Mouse (Mus musculus) right cerebral cortex, postnatal 25 days (tissue): ENCODE measurements around the gene Plac9b.
"Not testable (repeated sequence)": the region's sequence is repeated elsewhere in the genome, so short reads cannot be mapped to it uniquely, and the experiment has no call there.

Experiments used
- DNase-seq: peaks from one replicate; pipeline ENCODE4 v3.0.0; 2022

Gene Plac9b

DNA sequence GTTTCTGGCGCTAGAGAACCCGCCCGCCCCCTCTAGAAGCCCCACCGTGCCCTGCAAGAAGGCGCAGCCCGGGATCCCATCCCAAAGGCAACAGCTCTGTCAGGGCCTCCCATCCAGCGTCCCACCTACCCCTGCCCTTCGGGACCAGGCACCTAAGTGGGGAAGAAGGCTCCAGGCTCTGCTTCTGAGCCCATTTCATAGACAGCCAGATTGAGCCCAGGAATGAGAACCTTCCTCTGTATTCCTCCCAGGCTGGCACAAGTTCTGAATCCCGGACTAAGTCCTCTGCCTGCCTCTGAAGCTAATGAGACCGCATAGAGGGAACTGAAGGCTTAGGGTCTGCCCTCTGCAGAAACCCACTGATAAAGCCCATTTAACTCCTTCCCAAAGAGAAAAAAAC, at the start of gene Plac9b:
Gene Plac9b (minus strand): TSS at position 101 of the 400 bp plus-strand sequence.
- not testable (repeated sequence) for DNase-seq

DNA sequence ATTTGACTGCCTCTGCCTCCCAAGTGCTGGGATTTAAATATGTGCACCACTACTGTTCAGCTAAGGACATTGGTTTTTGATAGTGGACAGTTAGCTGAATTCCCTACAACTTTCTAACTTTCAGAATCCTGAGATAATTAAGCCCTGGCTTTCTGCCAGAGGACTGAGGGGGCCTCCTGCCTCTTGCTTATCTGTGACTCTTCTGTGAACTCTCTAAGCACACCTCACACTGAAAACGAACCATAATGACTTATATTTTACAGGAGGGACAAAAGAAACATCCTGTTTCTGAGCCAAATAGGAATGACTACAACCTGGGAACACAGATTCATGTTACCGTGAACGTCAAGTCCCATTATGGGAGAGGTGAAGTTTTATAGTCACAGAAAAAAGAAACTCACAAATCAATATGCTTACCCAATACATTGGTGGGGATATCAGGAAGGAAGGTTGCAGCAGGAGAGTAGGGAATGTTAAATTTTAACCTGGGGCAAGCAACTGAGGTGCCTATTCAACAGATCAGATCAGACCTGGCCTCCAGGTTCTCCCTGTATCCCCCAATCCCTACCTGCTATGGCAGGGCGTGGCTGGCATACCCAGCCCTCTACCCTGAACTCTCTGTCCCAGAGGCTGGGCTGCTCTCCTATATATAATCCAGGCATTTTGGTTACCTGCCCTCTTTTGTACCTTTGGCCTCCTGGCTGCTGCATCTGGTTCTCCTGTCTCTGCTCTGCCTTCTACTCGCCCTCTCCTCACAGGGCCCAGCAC, 34.1 kb upstream of the Plac9b start:
- not testable (repeated sequence) for DNase-seq

DNA sequence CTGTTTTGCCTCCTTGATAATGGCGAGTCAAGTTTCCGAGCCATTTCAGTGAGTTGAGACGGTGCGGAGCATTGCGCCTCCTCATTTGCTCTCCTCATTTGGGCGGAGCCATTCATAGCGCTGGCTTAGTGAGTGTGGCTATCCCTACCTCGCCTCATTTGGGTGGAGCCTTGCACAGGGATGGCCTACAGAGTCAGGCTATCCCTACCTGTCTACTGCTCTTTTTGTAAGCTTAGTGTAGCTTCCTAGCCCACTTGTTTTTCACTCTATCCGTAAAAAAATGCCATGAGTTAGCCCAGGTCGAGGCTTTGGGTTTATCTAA, 24.6 kb upstream of the Plac9b start, which contains the start of gene Tmem254b:
Gene Tmem254b (minus strand): TSS at position 116 of the 322 bp plus-strand sequence.
- not testable (repeated sequence) for DNase-seq

DNA sequence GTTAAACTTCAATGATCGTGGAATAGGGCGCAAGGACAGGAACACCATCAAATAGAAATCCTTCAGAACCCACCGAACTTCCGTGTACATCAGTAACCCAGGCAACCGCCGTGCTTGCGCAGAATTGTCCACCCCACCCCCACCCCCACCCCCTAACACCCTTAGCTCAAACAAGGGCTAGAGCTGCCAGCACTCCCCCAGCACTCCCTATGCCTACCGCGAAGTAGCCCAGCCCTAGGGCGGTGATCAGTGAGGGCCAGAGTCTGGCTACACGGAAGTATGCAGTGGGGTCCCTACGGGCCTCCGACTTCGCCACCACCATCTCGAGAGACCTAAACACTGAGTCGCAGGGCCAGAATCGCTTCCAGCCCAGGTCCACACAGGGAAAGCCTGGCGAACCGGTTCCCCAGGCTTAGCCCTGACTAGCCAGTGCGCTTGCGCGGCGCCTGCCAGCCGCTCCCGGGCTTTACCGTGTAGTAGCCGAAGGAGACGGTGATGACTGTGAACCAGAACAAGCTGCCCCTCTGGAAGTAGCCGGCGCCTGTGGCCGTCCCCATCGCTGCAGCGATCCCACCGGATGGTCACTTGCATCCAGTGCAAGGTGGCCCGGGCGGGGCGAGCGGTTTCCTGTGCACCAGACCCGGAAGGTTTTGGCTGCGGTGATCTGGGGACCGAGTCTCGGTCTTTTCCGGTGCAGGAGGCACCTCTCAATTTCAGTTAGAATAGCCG, 24.1 kb upstream of the Plac9b start:
- not testable (repeated sequence) for DNase-seq

DNA sequence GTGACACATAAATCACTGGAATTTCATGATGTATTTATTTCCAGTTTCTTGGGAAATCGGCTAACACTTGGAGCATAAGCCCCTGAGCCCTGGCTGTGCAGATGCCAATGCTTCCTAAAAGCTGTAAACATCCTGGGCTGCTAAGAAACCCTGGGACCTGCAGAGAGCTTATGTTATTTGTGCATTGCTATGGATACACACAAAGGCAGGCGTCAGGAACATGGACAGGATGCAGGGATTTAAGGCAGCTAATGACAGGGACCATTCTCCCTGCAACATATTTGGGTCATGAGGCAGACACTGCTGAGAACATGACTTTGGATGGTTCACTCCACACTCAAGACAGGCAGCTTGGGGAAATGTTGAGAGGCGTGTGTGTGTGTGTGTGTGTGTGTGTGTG, 15.6 kb upstream of the Plac9b start:
- not testable (repeated sequence) for DNase-seq

DNA sequence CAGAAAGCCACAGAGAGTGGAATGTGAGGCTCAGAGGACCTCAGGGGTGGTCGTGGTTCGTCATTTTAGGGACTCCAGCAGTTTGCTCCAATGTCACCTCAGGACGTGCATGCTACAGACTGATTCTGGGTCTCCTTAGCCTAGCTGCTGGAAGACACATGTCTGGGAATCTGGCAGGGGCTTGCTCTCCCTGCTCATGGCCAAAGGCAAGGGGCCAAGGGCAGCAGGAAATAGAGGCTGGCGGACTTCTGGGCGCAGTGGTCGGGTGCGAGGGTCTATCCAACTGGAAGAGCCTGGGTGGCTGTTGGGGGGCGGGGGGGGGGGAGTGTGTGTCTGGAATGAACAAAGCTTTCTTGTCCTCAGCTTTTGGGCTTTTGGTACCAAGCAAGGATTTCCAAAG, 6.1 kb upstream of the Plac9b start:
- DNase-seq: not testable (repeated sequence)

DNA sequence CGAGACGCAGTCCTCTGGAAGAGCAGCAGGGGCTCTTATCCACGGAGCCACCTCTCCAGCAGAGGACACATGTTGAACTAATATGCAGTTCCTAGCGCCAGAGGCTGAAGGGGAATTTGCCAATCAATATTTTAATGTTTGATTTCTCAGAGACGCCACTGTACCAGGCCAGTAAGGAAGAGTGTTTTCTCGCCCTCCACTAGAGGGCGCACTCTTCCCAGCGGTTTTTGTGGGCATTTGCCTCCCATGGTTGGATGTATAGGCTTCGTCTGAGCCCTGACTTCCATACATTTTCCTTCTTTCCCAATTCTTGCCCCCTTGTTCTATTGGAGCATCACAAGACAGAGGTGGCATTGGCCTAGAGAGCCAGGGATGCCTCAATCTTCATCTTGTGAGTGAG, 4.4 kb upstream of the Plac9b start:
- not testable (repeated sequence) for DNase-seq

DNA sequence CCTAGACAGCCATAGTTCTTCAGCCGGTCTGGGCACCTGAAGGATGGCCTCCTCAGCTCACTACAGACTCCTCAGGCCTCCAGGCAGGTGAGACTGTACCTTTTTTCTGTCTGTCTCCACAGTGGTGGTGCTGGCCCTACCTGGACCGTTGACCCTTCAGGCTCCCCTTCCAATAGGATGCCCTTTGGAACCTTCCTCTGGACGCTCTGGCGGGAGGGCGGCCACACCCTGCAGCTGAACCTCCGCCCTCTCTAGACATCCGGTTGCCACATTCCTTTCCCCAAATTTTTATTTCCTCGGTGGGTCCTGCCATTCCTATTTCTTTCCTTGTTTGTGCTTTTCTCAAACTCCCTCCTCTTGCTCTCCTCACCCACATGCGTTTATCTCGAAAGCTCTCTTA, 620 bp downstream of the Plac9b start:
- DNase-seq: not testable (repeated sequence)

DNA sequence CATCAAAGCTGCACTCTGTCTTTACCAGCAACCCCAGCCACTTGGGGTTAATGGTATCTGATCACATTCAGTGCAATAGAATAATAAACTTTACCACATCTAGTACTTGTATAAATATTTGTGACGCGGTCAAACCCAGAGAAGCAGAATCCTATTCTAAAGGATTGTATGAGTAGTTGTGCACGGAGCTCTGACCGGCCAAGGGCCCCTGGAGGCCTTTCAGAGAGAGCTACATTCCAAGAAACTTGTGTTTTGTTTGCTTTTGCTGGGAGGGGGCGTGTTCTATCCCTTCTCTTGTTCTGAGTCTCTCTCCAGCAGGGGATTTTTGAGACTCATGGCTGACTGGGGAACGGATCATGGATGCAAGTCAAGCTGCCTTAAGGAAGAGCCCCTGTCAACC, 7.3 kb downstream of the Plac9b start:
- not testable (repeated sequence) for DNase-seq

DNA sequence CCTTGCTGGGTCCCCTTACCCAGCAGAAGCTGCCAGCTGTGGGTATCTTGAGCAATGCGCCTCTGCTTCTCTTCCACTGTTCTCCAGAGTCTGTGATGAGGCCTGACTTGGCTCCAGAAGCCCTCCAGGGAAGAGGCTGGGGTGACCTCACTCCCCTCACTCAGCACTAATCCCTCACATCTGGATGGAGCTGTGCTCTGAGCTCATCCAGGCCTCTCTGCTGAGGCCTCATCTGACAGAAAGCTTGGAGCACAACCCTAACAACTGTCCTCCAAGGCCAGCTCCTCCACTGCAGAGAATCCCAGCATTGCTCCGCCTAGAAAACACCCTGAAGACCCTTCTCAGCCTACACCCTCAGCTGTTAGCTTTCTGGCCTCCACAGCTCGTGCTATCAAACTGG, 8.3 kb downstream of the Plac9b start:
- DNase-seq: not testable (repeated sequence)

DNA sequence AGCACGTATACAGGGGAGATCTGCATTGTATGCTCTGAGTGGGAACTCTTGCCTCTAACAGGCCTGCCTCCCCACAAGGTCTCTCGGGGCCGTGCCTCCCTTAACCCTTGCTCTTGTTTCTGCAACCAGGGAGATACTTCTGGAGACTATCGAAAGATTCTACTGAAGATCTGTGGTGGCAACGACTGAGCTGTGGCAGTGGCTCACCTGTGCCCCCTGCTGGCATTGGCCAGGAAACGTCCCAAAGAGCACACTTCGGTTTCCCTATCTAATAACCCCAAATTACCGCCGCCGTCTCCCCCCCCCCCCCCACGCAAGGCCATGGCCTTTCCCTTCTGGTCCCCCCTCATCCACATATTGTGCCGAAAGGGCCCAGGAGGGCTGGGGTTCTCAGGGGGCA, 17.0 kb downstream of the Plac9b start:
- DNase-seq: not testable (repeated sequence)

DNA sequence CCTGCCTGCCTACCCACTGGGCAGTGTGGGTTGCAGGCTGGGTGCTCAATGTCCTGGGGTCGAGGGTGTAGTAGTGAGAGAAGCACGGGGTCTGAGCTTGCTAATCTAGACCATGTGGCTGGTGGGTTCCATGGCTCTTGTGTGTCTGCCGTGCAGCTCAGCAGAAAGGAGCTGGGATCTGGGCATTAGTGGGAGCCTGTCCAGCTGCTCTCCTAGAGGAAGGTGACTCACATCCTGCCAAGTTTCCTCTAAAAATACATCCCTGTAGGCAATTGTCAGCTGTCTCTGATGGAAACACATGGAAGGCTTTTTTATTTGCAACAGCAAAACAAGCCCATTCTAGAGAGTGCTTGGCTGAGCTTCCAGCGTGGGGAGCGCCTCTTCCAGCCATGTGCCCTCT, 19.9 kb downstream of the Plac9b start:
- DNase-seq: not testable (repeated sequence)

DNA sequence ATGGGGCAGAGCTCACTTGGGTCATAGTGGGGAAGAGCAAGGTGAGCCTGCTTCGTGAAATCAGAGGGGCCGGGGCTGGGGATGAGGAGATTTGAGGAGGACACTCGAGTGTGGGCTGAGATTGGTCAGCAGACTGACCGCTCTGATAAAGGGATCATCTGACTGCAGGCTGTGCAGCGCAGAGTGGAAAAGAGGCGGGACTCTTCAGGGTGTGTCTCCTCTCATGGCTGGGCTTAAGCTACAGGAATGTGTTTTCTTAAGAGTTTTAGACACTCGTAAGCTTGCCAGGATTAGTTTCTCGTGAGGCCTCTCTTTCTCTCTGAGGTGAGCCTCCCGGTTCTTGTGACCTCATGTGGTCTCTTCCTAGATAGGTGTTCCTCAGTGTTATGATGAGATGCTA, 21.1 kb downstream of the Plac9b start:
- DNase-seq: not testable (repeated sequence)

DNA sequence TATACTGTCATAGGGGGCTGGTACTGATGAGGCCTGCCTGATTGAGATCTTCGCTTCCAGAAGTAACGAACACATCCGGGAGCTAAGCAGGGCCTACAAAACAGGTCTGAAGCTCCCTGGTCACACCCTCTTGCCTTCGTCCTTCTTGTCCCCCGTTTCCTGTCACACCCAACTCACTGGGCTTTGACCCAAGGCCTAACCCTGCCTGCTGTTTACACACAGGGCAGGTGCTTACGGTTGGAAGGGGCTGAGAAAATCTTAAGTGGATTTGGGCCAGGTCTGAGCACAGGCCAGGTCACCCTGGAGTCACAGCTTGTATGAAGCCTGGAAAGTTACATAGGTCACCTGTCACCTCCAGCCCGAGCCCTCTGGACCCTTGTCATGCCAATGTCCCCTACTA, 26.2 kb downstream of the Plac9b start:
- not testable (repeated sequence) for DNase-seq

DNA sequence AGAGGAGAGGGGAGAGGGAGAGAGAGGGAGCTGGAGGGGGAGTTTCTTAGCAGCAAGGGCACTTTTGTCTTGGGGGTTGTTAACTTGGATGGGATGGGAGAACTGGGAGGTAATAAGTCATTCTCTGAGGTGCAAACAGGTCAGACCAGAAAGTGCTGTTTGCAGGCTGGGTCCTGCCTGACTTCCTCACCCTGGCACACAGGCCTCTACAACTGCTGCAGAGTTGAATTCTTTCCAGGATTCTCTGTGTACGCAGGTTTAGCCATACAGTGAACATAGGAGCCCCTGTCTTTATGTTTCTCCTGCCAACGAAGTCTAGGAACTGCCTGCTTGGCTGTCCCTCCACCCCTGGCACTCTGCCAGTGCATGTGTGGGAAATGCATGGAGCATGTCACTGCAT, 35.2 kb downstream of the Plac9b start:
- not testable (repeated sequence) for DNase-seq

DNA sequence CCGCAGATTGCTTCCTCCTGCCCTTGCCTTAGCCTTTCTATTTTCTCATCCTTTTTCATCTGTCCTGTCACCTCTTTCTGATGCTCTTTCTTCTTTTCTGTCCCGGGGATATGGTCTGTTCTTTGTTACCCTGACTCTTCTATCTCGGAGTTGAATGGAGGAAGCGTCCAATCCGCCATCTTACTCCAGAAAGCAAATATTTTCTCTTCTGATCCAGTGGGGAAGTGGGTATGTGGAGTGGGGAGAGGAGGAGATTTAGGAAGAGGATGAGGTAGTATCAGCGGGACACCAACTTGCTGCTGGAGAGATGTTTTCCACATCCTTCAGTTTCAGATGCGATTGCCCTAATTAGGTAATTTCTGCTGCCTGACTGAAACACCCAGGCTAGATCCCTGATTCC, 63.2 kb downstream of the Plac9b start:
- not testable (repeated sequence) for DNase-seq

DNA sequence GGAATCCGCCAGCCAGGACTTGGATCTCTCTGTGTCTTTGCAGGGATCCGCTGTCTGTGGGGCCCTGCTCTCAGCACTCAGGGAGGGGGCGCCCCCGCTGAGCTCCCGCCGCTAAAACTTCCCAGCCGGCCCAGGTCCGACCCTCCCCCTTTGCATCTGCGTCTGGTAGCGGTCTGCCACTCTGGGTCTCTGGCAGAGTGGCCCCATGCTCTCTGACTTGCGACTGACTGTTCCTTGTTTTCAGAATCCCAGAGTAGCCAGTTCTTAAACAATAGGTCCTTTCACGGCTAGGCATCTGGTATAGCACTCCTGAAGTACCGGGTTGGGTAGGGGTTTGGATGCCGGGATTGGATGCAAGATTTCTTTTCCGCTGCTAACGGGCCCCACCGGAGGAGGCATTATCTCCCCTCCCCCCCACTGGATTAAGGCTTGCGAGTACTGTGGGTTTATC, 63.7 kb downstream of the Plac9b start:
- DNase-seq: not testable (repeated sequence)

DNA sequence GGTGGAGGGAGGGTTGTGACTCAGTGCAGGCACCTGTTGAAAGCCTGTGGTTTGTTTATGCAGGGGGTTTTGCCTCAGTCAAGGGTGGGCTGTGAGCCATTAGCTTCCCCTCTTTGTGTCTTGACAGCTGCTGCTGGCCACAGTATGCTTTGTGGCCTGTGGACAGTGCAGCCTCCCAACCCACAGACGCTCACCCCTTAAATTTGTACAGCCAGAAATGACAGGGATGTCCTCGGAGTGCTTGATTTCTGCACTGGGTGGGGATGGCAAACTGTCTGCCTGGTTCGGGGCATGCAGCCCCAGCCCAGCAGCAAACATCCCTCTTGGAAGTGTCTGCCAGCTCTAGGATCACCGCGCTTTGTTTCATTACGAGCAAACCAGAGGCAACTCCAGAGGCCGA, 64.1 kb downstream of the Plac9b start, which contains the start of gene Duxbl2:
Gene Duxbl2 (plus strand): TSS at position 200 of the 400 bp plus-strand sequence.
- not testable (repeated sequence) for DNase-seq
